Mouse (Mus musculus): Measurements from ENCODE around the gene Ehd1.

DNA sequence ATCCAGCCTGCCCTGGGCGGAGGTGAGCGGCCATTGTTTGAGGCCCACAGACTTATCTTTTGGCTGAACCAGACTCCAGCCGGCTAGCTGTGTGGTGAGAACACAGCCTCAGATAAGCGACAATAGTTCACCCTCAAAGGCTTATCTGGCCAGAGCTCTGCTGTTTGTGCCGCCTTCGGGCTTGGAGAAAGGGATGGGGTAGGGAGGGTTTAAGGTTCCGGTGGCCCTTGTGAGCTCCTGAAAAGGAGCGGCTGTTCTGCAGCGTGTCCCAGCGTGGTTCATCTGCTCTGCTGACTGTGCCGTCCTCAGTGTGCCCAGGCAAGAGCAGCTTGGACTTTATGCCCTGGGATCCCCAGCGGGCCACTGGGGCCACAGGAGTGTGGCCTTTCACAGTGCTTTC lies 8.0 kb downstream of the Ehd1 start:
- TF ChIP-seq CTCF (IDR thresholded peaks at IDR 0.05; ENCODE audit: low read depth) (no peak), EP300 (IDR thresholded peaks at IDR 0.05; ENCODE audit: low read depth) (peak; percentile 80)

Measured in liver, embryonic 14.5 days (tissue).